Mouse (Mus musculus): ENCODE results near the gene Gabbr2.

Gabbr2 gene

GRCm38 (mm10) chr4:46991016-46991958 is at the start of gene Gabbr2:
Gene Gabbr2, minus strand, starts transcription at chr4:46991873.
- no peak for DNase-seq

DNA sequence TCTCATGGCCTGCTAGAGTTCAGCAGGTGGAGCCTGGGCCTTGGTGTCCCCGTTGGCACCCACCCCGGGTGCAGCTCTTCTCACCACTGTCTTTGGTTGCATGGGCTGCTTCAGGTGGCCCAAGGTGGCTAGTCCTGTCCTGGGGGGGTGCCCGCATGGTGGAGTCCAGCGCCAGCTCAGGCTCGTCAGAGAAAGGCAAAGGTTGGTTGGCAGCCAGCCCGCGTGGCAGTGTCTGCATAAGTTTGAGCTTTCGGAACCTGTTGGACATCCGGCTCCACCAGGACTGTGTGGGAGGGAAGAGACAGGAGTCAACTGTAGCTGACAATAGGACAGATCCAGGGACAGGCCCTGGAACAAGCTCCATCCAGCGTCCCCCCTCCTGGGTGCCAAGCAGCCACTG is 47.9 kb upstream of the Gabbr2 start:
- DNase-seq = no peak

DNA sequence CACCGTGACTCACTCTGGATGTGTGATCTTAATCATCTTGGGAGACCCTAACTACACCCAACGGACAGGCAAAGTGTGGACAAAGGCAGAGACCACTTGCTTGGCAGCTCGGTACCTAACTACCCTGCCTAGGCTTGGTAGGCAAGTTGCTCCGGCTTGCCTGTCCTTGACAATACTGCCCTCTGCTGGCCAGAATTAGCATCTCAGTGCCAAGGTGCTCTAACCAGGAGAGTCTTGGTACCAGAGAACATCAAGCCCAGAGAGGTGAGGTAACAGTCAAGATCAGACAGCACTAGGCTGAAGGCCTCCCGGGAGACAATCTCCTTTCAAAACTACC is 45.6 kb upstream of the Gabbr2 start:
- DNase-seq = peak; percentile 79

- no peak for DNase-seq
Observed at GRCm38 (mm10) chr4:47036486-47037320, 45.0 kb upstream of the Gabbr2 start.

DNA sequence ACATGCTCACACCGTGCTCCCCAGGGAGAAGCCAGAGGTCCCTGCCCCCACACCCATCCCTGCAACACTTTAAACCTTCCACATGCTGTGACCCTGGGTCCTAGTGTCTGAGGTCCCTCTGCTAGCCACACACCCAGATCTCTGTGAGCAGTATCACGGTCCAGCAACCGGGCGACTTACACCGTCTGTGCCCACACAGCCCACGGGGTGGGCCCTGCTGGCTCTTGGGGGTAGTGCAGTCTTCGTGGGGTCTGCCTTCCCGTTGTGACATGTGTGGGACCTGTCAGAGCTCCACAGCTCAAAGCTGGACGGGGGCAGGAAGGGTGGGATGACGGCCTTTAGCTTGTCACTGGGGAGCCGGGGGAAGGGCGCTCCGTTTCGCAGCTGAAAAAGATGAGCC is 43.9 kb upstream of the Gabbr2 start:
- DNase-seq = no peak

- no peak for DNase-seq
Observed at GRCm38 (mm10) chr4:47032171-47032570, 40.5 kb upstream of the Gabbr2 start.

DNA sequence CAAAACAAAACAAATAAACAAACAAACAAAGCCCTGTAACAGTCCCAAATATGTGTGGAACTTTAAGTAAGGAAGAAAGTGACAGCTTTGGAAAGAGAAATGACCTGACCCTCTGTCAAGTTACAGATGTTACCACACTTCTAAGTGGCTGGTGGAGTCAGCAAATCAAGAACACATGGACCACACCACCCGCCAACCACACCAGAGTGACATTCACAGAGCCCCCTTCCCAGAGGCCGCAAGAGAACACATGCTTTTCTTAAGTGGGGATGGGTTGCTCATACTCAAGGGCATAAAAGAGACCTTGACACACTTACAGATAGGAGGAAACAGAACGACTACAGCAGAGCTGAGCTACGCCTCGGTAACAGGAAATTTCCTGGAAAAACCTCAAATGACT is 37.1 kb upstream of the Gabbr2 start:
- DNase-seq = no peak

DNA sequence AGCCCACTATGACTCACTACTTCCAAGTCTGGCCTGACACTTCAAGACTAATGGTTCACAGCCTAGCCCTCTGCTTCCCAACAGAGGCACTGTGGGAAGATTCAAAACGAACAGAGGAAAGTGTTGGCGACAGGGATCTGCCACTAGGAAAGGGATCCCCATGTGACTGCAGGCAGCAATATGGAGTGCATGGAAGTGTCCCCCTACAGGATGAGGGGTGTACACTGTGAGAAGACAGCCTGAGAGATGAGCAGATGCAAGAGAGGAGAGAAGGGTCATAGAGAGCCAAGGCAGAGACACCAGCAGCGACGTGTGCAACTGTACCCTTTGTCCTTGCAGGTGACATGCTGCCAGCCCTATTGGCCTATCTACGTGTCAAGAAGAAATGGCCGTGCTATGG is 32.3 kb upstream of the Gabbr2 start:
- DNase-seq = no peak

DNA sequence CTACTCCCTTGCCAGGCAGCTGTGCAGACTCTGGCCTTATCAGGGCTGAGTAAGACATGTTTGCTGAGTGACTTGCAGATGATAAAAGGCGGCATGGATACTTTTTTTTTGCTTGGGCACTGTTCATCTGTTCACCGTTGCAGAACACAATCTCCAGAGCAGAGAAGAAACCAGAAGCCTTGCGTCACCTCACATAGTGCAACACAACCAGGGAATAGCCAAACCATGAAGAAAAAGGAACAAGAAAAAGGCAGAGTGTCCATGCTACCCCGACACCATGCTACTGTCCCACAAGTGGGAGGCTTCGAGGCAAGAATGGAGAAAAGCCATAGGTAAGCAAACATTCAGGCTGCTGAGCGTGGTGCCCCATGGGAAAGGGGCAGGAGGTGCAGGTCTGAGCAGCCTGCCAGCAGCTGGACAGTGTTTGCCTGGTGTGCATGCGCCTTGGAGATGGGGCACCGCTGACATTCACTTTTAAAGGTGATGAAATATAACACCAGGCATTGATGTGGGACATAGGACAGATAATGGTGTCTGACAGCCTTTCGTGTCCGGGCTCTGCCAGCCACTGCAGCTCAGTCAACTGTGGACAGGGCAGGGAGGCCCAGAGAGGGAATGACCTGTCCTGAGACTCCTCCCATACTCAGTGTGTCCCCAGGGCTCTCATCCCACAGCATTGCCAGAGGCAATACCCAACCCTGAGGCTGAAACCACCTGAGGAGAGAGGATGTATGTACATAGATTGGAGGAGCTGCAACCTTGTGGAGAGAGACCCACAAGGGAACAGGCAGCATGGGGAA is 31.3 kb upstream of the Gabbr2 start:
- no peak for DNase-seq

GRCm38 (mm10) chr4:47020563-47020962 is 28.9 kb upstream of the Gabbr2 start:
- DNase-seq = peak; percentile 62

DNA sequence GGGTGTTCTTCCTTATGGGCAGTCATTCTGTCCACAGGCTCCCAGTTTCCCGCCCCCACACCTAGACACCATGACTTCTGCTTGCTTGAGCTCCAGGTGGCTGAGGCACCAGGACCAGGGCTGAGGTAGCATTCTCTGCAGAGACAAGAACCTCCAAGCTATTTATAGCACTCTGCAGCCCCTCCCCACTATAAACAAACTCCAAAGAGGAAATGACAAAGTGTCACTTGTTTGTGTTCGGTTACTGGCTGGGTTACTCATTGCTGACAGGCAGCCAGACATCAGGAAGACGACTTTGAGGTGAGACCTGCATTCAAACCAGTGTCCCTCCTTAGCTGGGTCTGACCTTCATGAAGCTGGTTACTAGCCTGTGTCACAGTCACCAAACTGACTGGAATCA is 23.5 kb upstream of the Gabbr2 start:
- DNase-seq = no peak

DNA sequence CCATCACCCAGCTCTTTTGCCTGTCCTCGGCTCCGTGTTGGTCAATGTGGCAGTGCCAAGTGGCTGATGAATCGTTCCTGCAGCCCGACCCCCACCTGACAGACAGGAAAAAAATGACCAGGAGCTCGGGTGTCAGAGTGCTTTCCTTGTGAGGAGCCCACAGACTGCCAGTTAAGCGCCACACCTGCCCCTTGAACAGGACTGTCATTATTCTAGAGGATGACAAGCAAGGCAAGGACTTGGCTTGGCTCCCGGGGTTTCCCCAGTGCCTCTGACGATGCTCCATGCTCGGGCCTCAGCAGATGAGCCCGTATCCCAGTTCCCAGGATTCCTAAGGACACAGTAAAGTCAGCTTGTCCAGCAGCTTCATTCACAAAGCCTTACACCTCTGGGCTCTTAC is 20.8 kb upstream of the Gabbr2 start:
- no peak for DNase-seq

- peak; percentile 32 for DNase-seq
Observed at GRCm38 (mm10) chr4:47010400-47011231, 18.9 kb upstream of the Gabbr2 start.

- no peak for DNase-seq
Observed at GRCm38 (mm10) chr4:47000626-47001395, 9.1 kb upstream of the Gabbr2 start.

DNA sequence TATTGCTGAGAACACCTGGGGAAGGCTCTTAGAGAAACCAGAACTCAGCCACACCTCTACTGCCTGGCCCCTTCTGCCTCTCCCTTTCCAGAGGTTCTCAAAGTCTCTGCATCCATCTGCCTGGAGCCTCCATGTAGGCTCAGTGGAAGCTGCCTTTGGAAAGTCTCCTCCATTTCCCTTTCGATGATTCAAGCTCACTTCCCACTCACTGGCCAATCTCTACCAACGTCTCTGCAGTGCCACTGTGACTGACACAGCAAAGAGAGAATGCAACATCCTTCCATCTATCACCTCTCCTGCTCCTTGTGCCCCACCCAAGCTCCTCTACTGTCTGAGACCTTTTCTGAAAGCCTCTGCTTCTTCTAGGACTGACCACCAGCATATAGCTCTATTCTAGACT is 6.3 kb upstream of the Gabbr2 start:
- no peak for DNase-seq

GRCm38 (mm10) chr4:46992827-46993473 is 1.3 kb upstream of the Gabbr2 start:
- peak; percentile 49 for DNase-seq

- no peak for DNase-seq
Observed at GRCm38 (mm10) chr4:46991959-46992316, 265 bp upstream of the Gabbr2 start.

DNA sequence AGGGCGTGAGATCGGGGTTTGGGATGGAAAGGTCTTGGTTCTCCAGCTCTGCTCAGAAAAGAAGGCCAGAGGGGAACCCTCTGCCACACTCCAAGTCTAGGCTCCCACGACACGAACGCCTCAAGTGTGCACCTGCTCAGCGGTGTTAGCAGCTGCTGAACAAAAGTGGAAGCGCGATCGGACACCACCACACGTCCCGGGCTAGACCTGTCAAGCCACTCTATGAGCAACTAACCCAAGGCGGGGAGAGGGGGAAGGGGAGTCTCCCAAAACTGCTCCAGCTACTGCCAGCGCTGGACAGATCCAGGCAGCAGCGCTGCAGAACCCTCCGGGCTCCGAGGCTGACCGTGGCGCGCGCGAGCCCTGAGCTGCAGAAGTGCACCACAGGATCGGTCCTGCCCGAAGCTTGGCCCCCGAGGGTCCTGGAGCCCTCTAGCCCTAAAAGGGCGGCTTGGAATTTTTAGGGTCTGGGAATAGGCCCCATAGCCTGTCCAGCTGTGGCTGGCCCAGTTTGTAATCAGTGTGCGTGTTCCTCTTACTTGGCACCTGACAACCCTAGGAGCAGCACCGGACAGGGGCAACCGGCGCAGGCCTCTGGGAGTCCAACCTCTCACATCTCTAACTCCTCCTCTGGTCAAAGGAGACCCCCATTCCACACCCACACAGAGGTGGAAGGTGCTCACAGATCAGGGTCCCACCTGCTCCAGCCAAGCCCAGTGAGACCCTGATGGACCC is 1.2 kb downstream of the Gabbr2 start:
- DNase-seq = peak; percentile 25

DNA sequence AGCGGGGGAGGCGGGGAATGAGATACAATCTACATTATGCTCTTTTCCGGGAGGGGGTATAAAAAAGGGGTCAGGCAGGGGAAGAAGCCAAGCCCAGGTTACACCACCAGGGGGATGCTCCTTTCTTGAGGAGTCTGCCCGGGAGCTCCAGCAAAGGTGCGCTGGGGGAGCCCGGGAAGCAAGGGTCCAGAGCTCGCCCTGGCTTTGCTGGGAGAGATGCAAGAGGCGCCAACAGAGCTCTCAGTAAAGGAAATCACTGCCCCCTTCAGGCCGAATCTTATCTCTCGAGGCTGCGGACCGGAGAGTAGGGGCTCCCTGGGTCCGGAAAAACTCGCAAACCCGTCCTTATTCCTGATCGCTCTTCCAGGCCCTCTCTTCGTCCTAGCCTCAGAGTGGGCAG is 1.8 kb downstream of the Gabbr2 start:
- peak; percentile 53 for DNase-seq

- DNase-seq = no peak
Observed at GRCm38 (mm10) chr4:46988824-46989223, 2.8 kb downstream of the Gabbr2 start.
